ENCODE assay signal across 21 mouse cellular contexts in genomic region chr5:65217305-65218269, GRCm38 (mm10). TPM values are rescaled to one million over a fixed set of nuclear protein-coding genes. Genes with fewer than 3 reads are reported as not detected.
DNase-seq lines count a peak whose midpoint lies in the region; TF ChIP-seq lines count a peak whose summit lies in the region.
"Had no signal": no experiment of that assay in that cellular context is flagged by ENCODE, and none has a peak within 500 bp of the region (broad histone marks: within the 10 kb centered on the region; RNA-seq: fewer than 3 reads in every experiment).

No protein-coding gene starts in this region.

- 83% methylated on average over 11 of the region's 11 CpGs for WGBS in heart, embryonic 10.5 days

- H3K27me3 ChIP-seq in heart, embryonic 10.5 days (ENCODE audit: insufficient read depth, poor library complexity, severe bottlenecking): no peaks in the 10 kb centered on the region
- H3K27me3 ChIP-seq: forebrain, embryonic 15.5 days; hindbrain, embryonic 15.5 days; liver, embryonic 13.5 days; midbrain, embryonic 12.5 days had no signal

- H3K9me3 ChIP-seq in heart, embryonic 10.5 days: no peaks in the 10 kb centered on the region
- H3K9me3 ChIP-seq: embryonic facial prominence, embryonic 10.5 days; forebrain, embryonic 15.5 days; hindbrain, embryonic 15.5 days; liver, embryonic 13.5 days; midbrain, embryonic 12.5 days had no signal

- H3K4me1 ChIP-seq in heart, embryonic 10.5 days: peaks cover 5% of the 10 kb centered on the region; the same call in 1 of the 2 replicates
- H3K4me1 ChIP-seq: embryonic facial prominence, embryonic 10.5 days; forebrain, embryonic 15.5 days; hindbrain, embryonic 15.5 days; liver, embryonic 13.5 days; midbrain, embryonic 12.5 days had no signal

- no peaks in the 10 kb centered on the region for H3K36me3 ChIP-seq in heart, embryonic 10.5 days
- H3K36me3 ChIP-seq: liver, embryonic 13.5 days had no signal

- peak; percentile 19 for DNase-seq in heart, embryonic 10.5 days (ENCODE audit: low spot score)
- DNase-seq in heart, adult 18-20 months: no peak
- DNase-seq in thymus, postnatal 14 days: peak; percentile 16
- DNase-seq in thymus, adult 18-20 months: no peak
- DNase-seq in layer of hippocampus, adult 2 months (ENCODE audit: low spot score in 2 of 2): peak; percentile 19 to 37
- no peak for DNase-seq in kidney, postnatal 25 days
- DNase-seq in kidney, postnatal 10 days: no peak
- no peak for DNase-seq in cerebellum, postnatal 4 days (ENCODE audit: low spot score in 2 of 2)
- DNase-seq: adrenal gland, postnatal 10 days; cerebellum, adult 8-10 months; gastrocnemius, postnatal 14 days; heart, adult 2 months; heart, postnatal 36 days; kidney, postnatal 4 days; liver, embryonic 13.5 days; lung, adult 2 months; lung, postnatal 14 days had no signal

- H3K4me3 ChIP-seq in heart, embryonic 10.5 days: no peak overlapping the region
- no peak overlapping the region for H3K4me3 ChIP-seq in layer of hippocampus, adult 2 months
- H3K4me3 ChIP-seq: embryonic facial prominence, embryonic 10.5 days; forebrain, embryonic 15.5 days; heart, adult 2 months; hindbrain, embryonic 15.5 days; liver, embryonic 13.5 days; midbrain, embryonic 12.5 days had no signal

- no peak for TF ChIP-seq CTCF in layer of hippocampus, adult 2 months (conservative IDR thresholded peaks at IDR 0.05)

- H3K27ac ChIP-seq in heart, embryonic 10.5 days: no peak overlapping the region
- H3K27ac ChIP-seq in layer of hippocampus, adult 2 months: peak overlapping the region; percentile 59
- H3K27ac ChIP-seq: embryonic facial prominence, embryonic 10.5 days; forebrain, embryonic 15.5 days; heart, adult 2 months; hindbrain, embryonic 15.5 days; liver, embryonic 13.5 days; midbrain, embryonic 12.5 days had no signal

RNA-seq across cellular contexts. Expression of gene Wdr19, which starts 18.1 kb away (rescaled TPM):
- 7.3 and 8.4 TPM in 2 replicates for polyA plus RNA-seq in heart, embryonic 10.5 days (2016; fragmentation: Nextera tagmentation; extraction: Ambion mirVana)
- total RNA-seq in heart, adult 18-20 months (2021): 1 to 10 TPM in 1 of 2 experiments, under 1 TPM in 1; 0.89 to 1.2 TPM
- 10 to 100 TPM; 22.9 to 23.7 TPM for total RNA-seq in layer of hippocampus, adult 2 months (2021)

Comparison
In these comparisons a context has a peak if more than half of its experiments do, and no peak if none do; other contexts are left out.
1. DNase-seq: peak in heart, embryonic 10.5 days (single experiment), thymus, postnatal 14 days (single experiment) and layer of hippocampus, adult 2 months (2 of 2); none in heart, adult 18-20 months (0 of 2), thymus, adult 18-20 months (0 of 2), kidney, postnatal 25 days (0 of 2), kidney, postnatal 10 days (single experiment) and cerebellum, postnatal 4 days (0 of 2).
2. RNA of gene Wdr19, which starts 18.1 kb away (total RNA-seq): 22.9 to 23.7 TPM in layer of hippocampus, adult 2 months; 0.89 to 1.2 TPM in heart, adult 18-20 months; every median in the first group is over 10 times any median in the second.